Mouse (Mus musculus) limb, embryonic 10.5 days (tissue): ENCODE results near the gene Idi1. TPM values are rescaled to one million over a fixed set of nuclear protein-coding genes. Genes with fewer than 3 reads are reported as not detected.
"Not testable (repeated sequence)": the region's sequence is repeated elsewhere in the genome, so short reads cannot be mapped to it uniquely, and the experiment has no call there.

Source experiments
- DNase-seq: peaks from one replicate; pipeline ENCODE4 v3.0.0-alpha.2; 2017; ENCODE audit warnings: low spot score
- H3K27ac ChIP-seq: fragments of 300-500 bp; sonication (generic); 2 replicates; pipeline ENCODE4 v1.5.1; 2016; ENCODE audit warnings: mild to moderate bottlenecking
- H3K27me3 ChIP-seq: fragments of 300-500 bp; sonication (generic); 2 replicates; pipeline ENCODE4 v1.6.1; 2016; ENCODE audit warnings: low read depth, mild to moderate bottlenecking; ENCODE audit not compliant: poor library complexity, severe bottlenecking
- H3K36me3 ChIP-seq: fragments of 300-500 bp; sonication (generic); 2 replicates; pipeline ENCODE4 v1.6.1; 2016; ENCODE audit warnings: mild to moderate bottlenecking, moderate library complexity
- H3K4me1 ChIP-seq: fragments of 300-500 bp; sonication (generic); 2 replicates; pipeline ENCODE4 v1.6.1; 2016
- H3K4me3 ChIP-seq: fragments of 300-500 bp; sonication (generic); 2 replicates; pipeline ENCODE4 v1.5.1; 2016; ENCODE audit warnings: mild to moderate bottlenecking, moderate library complexity
- H3K9me3 ChIP-seq: fragments of 300-500 bp; sonication (generic); replicated peaks from 2 replicates; pipeline ENCODE4 v1.6.1; 2016; ENCODE audit warnings: mild to moderate bottlenecking
- WGBS: fragments of 180-500 bp; shearing (Covaris S2); methylation state at CpG from one replicate; pipeline ENCODE4 v1.1.7; 2016; 5-methylcytosine and 5-hydroxymethylcytosine counted together
- polyA plus RNA-seq: library from polyadenylated mRNA; unstranded; fragments of >200 nt; fragmentation: Nextera tagmentation; extraction: Ambion mirVana; gene quantifications from 2 replicates; pipeline ENCODE4 v1.2.1, GENCODE M21; 2016

Idi1 gene
- polyA plus RNA-seq, result 112 and 115 TPM in 2 replicates

DNA sequence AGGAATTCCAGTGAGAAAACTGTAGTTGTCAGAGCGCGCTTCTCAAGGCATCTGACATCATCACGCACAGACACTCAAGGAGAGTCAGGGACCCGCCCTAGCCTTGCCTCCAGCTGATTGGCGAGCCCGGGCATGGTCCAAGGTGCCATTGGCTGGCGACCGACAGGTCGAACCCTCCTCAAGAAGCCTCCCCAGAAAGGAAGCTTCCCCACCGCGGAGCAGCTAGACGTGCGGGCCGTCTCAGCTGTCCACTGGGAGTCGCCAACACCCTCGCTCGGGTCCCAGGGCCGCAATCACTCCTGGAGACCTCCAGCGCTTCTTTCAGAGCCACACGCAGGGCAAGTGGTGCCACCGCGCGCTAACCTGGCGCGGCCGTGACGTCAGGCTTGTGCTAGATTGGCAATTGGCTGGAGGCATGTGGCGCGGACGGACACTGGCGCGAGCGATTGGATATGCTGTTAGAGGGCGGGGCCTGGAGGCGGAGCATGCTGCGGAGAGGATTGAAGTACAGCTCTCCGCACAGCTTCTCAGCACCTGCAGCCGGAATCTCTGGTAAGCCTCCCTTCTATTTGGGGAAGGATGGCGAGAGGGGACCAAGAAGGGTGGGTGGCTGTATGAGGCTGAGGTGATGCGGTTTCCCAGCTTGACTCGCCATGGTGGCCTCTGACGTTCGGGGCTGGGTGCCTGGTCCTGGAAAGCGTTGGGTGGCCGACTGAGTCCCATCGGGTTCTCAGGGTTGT lies at the start of gene Idi1:
TSS of gene Idi1 (plus strand) at position 57 of the 740 bp plus-strand sequence.
- Histone ChIP-seq H3K27ac (peak within 1 kb of the TSS; percentile 96), H3K4me3 (peak within 1 kb of the TSS; percentile 81), H3K27me3 (no peaks in the 10 kb centered on the region), H3K36me3 (peaks cover 24% of the 10 kb centered on the region), H3K9me3 (no peaks in the 10 kb centered on the region), H3K4me1 (peaks cover 6% of the 10 kb centered on the region; the same call in 1 of the 2 replicates)
- DNase-seq, result peak; percentile 97
- WGBS, result under 1% methylated on average over 46 of the region's 46 CpGs

DNA sequence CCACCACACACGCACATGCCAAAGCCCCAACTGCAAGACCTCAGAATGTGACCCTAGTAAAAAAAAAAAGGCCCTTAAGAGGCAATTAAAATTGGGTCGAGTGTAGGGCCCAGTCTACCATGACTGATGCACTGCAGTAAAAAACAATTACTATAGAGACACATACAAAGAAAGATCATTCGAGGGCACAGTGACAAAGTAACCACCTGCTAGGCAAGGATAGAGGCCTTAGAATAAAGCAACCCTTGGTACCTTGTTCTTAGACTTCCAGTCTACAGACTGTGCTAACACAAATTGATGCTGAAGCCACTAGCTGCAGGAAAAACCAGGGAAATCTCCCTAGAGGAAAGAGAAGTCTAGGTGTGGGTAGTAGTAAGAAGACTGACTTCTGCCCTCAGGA lies 46.9 kb upstream of the Idi1 start:
- H3K27me3 ChIP-seq, result no peaks in the 10 kb centered on the region
- no peaks in the 10 kb centered on the region for H3K4me1 ChIP-seq
- no peaks in the 10 kb centered on the region for H3K9me3 ChIP-seq
- WGBS, result 81% methylated on average over 3 of the region's 3 CpGs
- no peak for DNase-seq
- H3K27ac ChIP-seq, result no peak overlapping the region
- peaks cover 91% of the 10 kb centered on the region for H3K36me3 ChIP-seq
- H3K4me3 ChIP-seq, result no peak overlapping the region

DNA sequence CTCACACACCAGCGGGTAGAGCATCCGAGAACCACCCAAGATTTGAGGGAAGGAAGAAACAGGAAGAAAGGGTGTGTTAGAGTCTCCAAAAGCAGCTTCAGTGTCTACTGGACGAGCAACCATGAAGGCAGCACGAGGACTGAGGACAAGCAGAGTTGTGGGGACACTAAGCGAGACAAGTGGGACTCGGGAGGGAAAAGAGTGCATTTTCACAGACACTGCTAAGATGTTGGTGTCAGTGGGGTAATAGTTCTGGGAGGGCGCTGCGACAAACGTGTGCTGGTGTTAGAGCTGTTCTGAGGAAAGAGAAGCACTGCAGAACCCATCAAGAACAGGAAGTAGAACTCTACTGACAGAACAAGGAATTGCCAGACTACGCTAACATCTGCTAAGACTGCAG lies 46.2 kb upstream of the Idi1 start:
- peaks cover 90% of the 10 kb centered on the region for H3K36me3 ChIP-seq
- H3K9me3 ChIP-seq, result no peaks in the 10 kb centered on the region
- no peaks in the 10 kb centered on the region for H3K27me3 ChIP-seq
- H3K4me1 ChIP-seq, result no peaks in the 10 kb centered on the region
- H3K4me3 ChIP-seq, result no peak overlapping the region
- DNase-seq, result no peak
- no peak overlapping the region for H3K27ac ChIP-seq
- WGBS, result 94% methylated on average over 10 of the region's 10 CpGs

DNA sequence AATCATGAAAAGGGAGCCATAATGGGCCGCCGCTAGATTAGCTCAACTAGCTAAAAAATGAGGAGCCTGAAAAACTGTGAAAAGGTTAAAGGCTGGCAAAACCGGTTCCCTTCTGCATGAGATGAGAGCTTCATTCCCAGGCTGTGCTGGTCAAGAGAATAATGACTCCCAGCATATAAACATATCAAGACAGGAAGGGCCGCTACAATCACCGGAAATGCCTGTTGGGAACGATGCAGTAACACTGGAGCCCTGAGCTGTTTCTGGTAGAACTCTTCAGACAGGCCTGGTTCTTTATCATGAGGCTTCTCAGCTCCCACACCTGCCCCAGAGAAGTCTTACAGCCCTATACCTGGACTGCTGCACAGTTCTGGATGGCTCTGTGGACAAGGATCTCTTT lies 45.4 kb upstream of the Idi1 start:
- no peaks in the 10 kb centered on the region for H3K27me3 ChIP-seq
- H3K36me3 ChIP-seq, result peaks cover 83% of the 10 kb centered on the region
- WGBS, result 95% methylated on average over 6 of the region's 6 CpGs
- no peak for DNase-seq
- H3K4me3 ChIP-seq, result no peak overlapping the region
- no peaks in the 10 kb centered on the region for H3K9me3 ChIP-seq
- no peaks in the 10 kb centered on the region for H3K4me1 ChIP-seq
- H3K27ac ChIP-seq, result no peak overlapping the region

DNA sequence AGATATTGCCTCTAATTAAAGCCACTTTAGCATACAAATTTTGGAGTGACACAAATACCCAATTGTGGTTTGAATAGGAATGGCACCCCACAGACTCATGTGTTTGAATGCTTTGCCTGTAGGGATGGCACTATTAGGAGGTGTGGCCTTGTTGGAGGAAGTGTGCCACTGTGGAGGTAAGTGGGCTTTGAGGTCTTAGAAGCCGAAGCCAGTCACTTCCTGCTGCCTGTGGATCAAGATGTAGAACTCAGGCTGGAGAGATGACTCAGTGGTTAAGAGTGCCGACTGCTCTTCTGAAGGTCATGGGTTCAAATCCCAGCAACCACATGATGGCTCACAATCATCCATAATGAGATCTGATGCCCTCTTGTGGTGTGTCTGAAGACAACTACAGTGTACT lies 44.4 kb upstream of the Idi1 start:
- peaks cover 79% of the 10 kb centered on the region for H3K36me3 ChIP-seq
- no peaks in the 10 kb centered on the region for H3K27me3 ChIP-seq
- H3K9me3 ChIP-seq, result no peaks in the 10 kb centered on the region
- H3K4me3 ChIP-seq, result no peak overlapping the region
- no peak overlapping the region for H3K27ac ChIP-seq
- 86% methylated on average over 2 of the region's 2 CpGs for WGBS
- no peaks in the 10 kb centered on the region for H3K4me1 ChIP-seq
- no peak for DNase-seq

DNA sequence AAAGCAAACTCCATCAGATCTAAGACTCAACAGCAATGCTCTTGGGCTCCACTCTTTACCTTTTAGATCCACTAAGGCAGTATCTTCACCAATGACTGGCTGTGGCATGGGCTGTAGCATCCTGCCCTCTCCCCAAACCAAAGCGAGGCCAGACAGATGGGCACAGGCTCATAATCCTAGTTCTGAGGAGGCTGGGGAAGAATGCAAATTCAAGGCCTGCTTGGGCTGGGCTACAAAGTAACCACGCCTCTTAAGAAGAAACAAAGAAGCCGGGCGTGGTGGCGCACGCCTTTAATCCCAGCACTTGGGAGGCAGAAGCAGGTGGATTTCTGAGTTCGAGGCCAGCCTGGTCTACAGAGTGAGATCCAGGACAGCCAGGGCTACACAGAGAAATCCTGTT lies 43.5 kb upstream of the Idi1 start:
- H3K36me3 ChIP-seq, result peaks cover 78% of the 10 kb centered on the region
- not testable (repeated sequence) for DNase-seq, H3K27ac ChIP-seq, H3K4me1 ChIP-seq, H3K4me3 ChIP-seq, H3K9me3 ChIP-seq, H3K27me3 ChIP-seq
- 95% methylated on average over 7 of the region's 7 CpGs for WGBS

DNA sequence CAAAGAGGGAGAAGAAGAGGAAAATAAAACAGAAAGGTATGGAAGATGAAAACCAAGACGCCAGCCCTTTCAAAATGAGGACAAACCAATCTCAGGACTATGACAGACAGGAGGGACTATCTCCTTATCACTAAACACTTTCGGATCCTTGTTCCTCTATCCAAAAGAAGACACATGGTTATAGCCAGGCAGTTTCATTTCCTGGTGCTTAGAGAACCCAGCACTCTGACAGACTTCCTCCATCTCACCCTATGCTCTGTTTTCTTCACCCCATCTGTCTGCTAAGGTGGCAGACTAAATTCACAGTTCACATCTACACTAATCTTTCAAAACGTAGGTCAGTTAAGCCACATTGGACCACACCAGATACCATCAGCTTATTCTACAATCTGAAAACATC lies 43.0 kb upstream of the Idi1 start:
- WGBS, result 90% methylated on average over 3 of the region's 3 CpGs
- Histone ChIP-seq H3K27ac (no peak overlapping the region), H3K4me1 (no peaks in the 10 kb centered on the region)

DNA sequence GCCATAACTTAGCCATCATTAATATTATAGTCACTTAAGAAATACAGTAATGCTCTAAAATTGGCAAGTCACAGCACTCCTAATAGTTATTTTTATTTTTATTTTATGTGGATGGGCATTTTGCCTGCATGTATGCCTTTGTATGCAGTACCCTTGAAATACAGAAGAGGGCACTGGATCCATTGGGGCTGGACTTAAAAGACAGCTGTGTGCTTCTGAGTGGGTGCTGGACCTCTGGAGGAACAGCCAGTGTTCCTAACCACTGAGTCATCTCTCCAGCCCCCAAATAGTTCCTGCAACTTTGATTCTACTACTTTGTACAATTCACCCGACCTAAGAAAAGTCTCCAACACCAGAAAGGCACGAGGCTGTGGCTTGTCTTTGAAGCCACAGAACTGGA lies 37.6 kb upstream of the Idi1 start:
- Histone ChIP-seq H3K9me3 (no peaks in the 10 kb centered on the region), H3K27me3 (no peaks in the 10 kb centered on the region), H3K36me3 (peaks cover 75% of the 10 kb centered on the region), H3K4me1 (no peaks in the 10 kb centered on the region), H3K4me3 (no peak overlapping the region), H3K27ac (no peak overlapping the region)
- 65% methylated on average over 2 of the region's 2 CpGs for WGBS
- no peak for DNase-seq

More for the DNA sequence above, 43.0 kb upstream of the Idi1 start:
- no peaks in the 10 kb centered on the region for H3K27me3 ChIP-seq
- no peak overlapping the region for H3K4me3 ChIP-seq
- DNase-seq, result no peak
- H3K9me3 ChIP-seq, result no peaks in the 10 kb centered on the region
- H3K36me3 ChIP-seq, result peaks cover 82% of the 10 kb centered on the region

DNA sequence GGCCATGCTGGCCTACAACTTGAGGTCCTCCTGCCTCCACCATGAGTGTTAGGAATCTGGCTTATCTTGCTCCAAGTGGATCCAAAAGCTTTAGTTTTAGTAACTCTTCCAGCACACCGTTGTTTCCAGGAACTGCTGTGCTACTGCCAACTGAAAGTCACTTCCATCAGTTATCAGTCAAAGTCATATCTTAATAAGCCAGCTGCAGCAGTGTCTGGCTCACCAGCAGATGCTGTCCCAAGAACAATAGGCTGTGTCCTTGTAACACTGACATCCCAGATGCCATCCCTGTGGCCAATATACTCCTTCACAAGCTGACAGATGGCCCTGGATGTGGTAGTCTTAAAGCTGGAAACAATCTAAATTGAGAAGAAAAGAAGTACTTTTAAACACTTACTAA lies 36.0 kb upstream of the Idi1 start:
- H3K9me3 ChIP-seq, result no peaks in the 10 kb centered on the region
- no peak overlapping the region for H3K4me3 ChIP-seq
- no peaks in the 10 kb centered on the region for H3K4me1 ChIP-seq
- no peaks in the 10 kb centered on the region for H3K27me3 ChIP-seq
- H3K27ac ChIP-seq, result no peak overlapping the region
- 95% methylated on average over 1 of the region's 1 CpGs for WGBS
- no peak for DNase-seq
- peaks cover 78% of the 10 kb centered on the region for H3K36me3 ChIP-seq

DNA sequence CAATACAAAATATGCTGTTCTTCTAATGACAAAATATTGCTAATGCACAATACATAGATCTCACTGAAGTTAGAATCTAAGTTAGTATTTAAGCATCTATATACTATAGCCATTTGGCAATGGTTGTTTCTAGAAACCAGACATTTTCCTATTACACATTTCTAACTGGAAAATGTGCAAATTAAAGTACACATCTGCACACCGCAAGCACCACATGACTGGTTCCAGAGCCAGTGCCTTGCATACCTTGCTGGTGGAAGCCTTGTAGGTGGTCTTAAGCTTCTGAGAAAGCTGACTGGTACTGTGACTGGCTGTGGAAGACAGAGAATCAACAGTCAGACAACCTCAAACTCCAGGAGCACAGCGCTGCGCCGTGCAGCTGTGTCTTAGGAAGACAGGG lies 31.9 kb upstream of the Idi1 start:
- no peaks in the 10 kb centered on the region for H3K4me1 ChIP-seq

DNA sequence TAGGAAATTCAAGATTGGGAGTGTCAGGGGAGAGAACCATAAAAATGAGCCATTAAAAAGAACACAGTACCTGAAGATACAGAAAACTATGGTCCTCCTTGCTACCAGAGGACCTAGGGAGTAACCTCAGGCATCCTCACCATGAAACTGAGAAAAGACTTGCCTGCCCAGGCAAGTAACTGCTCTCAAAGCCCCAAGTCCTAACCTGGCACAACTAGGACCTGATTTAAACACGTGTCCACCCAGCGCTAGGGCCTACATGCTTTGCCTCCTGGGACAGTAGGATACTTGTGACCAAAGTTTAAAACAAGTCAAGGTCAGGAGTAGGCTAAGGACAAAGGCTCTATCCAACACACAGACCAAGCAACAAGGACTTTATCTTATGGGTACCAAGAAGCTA lies 30.5 kb upstream of the Idi1 start:
- Histone ChIP-seq H3K4me1 (no peaks in the 10 kb centered on the region), H3K4me3 (no peak overlapping the region), H3K36me3 (peaks cover 74% of the 10 kb centered on the region), H3K27me3 (no peaks in the 10 kb centered on the region), H3K27ac (no peak overlapping the region), H3K9me3 (no peaks in the 10 kb centered on the region)
- DNase-seq, result no peak
- 93% methylated on average over 2 of the region's 2 CpGs for WGBS

More for the DNA sequence above, 31.9 kb upstream of the Idi1 start:
- H3K4me3 ChIP-seq, result no peak overlapping the region
- 97% methylated on average over 4 of the region's 4 CpGs for WGBS
- H3K27me3 ChIP-seq, result no peaks in the 10 kb centered on the region
- H3K27ac ChIP-seq, result no peak overlapping the region
- H3K36me3 ChIP-seq, result peaks cover 74% of the 10 kb centered on the region
- no peaks in the 10 kb centered on the region for H3K9me3 ChIP-seq
- DNase-seq, result no peak

DNA sequence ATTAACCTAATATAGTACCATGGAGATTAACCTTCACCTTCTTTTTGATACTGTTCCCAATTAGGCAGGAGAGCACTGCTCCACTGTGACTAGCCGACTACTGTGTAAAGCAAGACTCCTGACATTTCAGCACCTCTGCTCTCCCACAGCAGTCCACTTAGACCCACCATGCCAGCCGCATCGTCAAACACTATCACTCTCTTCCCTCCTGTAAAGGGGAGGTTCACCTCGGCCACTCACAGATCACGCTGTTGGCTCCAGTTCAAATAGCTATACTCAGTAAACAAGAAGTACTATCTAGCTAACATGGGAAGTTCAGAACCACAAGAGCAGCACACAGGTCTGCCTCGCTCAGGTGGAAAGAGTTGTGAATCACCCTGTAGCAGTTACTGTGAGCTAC lies 26.8 kb upstream of the Idi1 start:
- Histone ChIP-seq H3K27me3 (no peaks in the 10 kb centered on the region), H3K4me1 (no peaks in the 10 kb centered on the region), H3K36me3 (peaks cover 63% of the 10 kb centered on the region), H3K9me3 (no peaks in the 10 kb centered on the region), H3K4me3 (no peak overlapping the region), H3K27ac (no peak overlapping the region)
- WGBS, result 94% methylated on average over 6 of the region's 6 CpGs
- DNase-seq, result no peak

DNA sequence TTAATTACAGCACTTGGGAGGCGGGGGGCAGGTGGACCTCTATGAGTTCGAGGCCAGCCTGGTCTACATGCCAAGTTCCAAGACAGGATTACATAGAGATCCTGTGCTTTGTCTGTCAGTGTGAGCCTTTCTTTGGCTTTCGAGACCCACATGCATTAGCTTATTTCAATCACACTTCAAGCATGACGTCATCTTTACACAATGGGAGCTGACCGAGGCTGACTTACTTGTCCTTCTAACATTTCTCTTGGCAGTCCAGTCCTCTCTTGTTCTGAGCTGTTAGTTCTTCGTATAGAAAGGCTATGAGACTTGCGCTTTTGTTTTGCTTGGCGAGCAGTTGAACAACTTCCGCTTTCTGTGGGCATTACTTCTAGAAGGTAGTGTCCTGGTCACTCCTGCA lies 24.4 kb upstream of the Idi1 start:
- WGBS, result 97% methylated on average over 9 of the region's 9 CpGs
- H3K9me3 ChIP-seq, result no peaks in the 10 kb centered on the region
- no peak overlapping the region for H3K27ac ChIP-seq
- H3K36me3 ChIP-seq, result peaks cover 55% of the 10 kb centered on the region
- H3K27me3 ChIP-seq, result no peaks in the 10 kb centered on the region
- no peak for DNase-seq
- no peaks in the 10 kb centered on the region for H3K4me1 ChIP-seq
- H3K4me3 ChIP-seq, result no peak overlapping the region

DNA sequence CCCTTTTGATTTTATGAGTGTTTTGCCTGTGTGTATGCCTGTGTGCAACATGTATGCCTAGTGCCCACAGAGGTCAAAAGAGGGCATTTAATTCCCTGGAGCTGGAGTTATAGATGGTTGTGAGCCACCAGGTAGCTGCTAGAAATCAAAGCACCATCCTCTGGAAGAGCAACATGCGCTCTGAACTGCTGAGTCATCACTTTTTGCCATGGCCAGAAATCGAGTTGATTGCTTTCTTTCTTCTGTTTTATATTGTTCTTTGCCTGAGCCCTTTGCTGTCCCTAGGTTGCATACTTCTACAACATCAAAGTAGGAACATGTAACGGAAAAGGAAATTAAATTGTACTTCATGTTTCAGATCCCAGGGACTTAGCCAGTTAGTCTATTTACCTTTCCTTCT lies 20.3 kb upstream of the Idi1 start:
- WGBS, result 85% methylated on average over 3 of the region's 3 CpGs
- Histone ChIP-seq H3K27ac (no peak overlapping the region), H3K36me3 (peaks cover 32% of the 10 kb centered on the region), H3K9me3 (no peaks in the 10 kb centered on the region), H3K27me3 (no peaks in the 10 kb centered on the region), H3K4me1 (peaks cover 7% of the 10 kb centered on the region), H3K4me3 (no peak overlapping the region)
- DNase-seq, result no peak
